Mouse (Mus musculus) thymus, postnatal 14 days (tissue): Measurements from ENCODE around the gene Sox6.

ENCODE experiments used
- DNase-seq: peaks from one replicate; pipeline ENCODE4 v3.0.0; 2021

Sox6 gene

GRCm38 (mm10) chr7:115734137-115734536 lies 304.5 kb downstream of the Sox6 start:
- peak; percentile 49 for DNase-seq

GRCm38 (mm10) chr7:115732824-115733223 lies 305.8 kb downstream of the Sox6 start:
- DNase-seq: no peak

GRCm38 (mm10) chr7:115726776-115727175 lies 311.8 kb downstream of the Sox6 start:
- no peak for DNase-seq

GRCm38 (mm10) chr7:115724404-115724803 lies 314.2 kb downstream of the Sox6 start:
- no peak for DNase-seq

GRCm38 (mm10) chr7:115721624-115722540 lies 316.7 kb downstream of the Sox6 start:
- no peak for DNase-seq

GRCm38 (mm10) chr7:115719791-115720190 lies 318.8 kb downstream of the Sox6 start:
- no peak for DNase-seq

GRCm38 (mm10) chr7:115706141-115706540 lies 332.5 kb downstream of the Sox6 start:
- DNase-seq: no peak

- peak; percentile 14 for DNase-seq
Observed at GRCm38 (mm10) chr7:115698105-115698504, 340.5 kb downstream of the Sox6 start.

GRCm38 (mm10) chr7:115693206-115693605 lies 345.4 kb downstream of the Sox6 start:
- DNase-seq: peak; percentile 22

- no peak for DNase-seq
Observed at GRCm38 (mm10) chr7:115691091-115691490, 347.5 kb downstream of the Sox6 start.

GRCm38 (mm10) chr7:115686687-115687086 lies 351.9 kb downstream of the Sox6 start:
- no peak for DNase-seq

- DNase-seq: no peak
Observed at GRCm38 (mm10) chr7:115684142-115684541, 354.5 kb downstream of the Sox6 start.

GRCm38 (mm10) chr7:115671749-115672148 lies 366.8 kb downstream of the Sox6 start:
- no peak for DNase-seq

GRCm38 (mm10) chr7:115671272-115671671 lies 367.3 kb downstream of the Sox6 start:
- DNase-seq: no peak

- DNase-seq: no peak
Observed at GRCm38 (mm10) chr7:115669207-115670004, 369.2 kb downstream of the Sox6 start.

- DNase-seq: no peak
Observed at GRCm38 (mm10) chr7:115666686-115667382, 371.8 kb downstream of the Sox6 start.

GRCm38 (mm10) chr7:115663399-115663798 lies 375.2 kb downstream of the Sox6 start:
- no peak for DNase-seq

GRCm38 (mm10) chr7:115662121-115662520 lies 376.5 kb downstream of the Sox6 start:
- DNase-seq: no peak

GRCm38 (mm10) chr7:115646696-115647095 lies 391.9 kb downstream of the Sox6 start:
- no peak for DNase-seq

GRCm38 (mm10) chr7:115645971-115646447 lies 392.6 kb downstream of the Sox6 start:
- DNase-seq: no peak

- no peak for DNase-seq
Observed at GRCm38 (mm10) chr7:115645272-115645970, 393.2 kb downstream of the Sox6 start.

GRCm38 (mm10) chr7:115630691-115631090 lies 407.9 kb downstream of the Sox6 start:
- DNase-seq: no peak
